Mouse (Mus musculus) midbrain, embryonic 12.5 days (tissue): ENCODE measurements around the gene Gm4131. TPM values are rescaled to one million over a fixed set of nuclear protein-coding genes. Genes with fewer than 3 reads are reported as not detected.

Source experiments
- ATAC-seq: fragments of 200-750 bp; cut with Nextera tagmentation; 2 replicates; pipeline ENCODE4 v1.8.0; 2017; ENCODE audit warnings: low read depth, moderate TSS enrichment, moderate library complexity; ENCODE audit not compliant: low FRiP score
- H3K27ac ChIP-seq: fragments of 300-500 bp; sonication (generic); replicated peaks from 2 replicates; pipeline ENCODE4 v1.5.1; 2016; ENCODE audit warnings: mild to moderate bottlenecking
- H3K27me3 ChIP-seq: fragments of 300-500 bp; sonication (generic); 2 replicates; pipeline ENCODE4 v1.6.1; 2016; ENCODE audit warnings: mild to moderate bottlenecking
- H3K36me3 ChIP-seq: fragments of 300-500 bp; sonication (generic); 2 replicates; pipeline ENCODE4 v1.6.1; 2016
- H3K4me1 ChIP-seq: fragments of 300-500 bp; sonication (generic); 2 replicates; pipeline ENCODE4 v1.6.1; 2016
- H3K4me2 ChIP-seq: fragments of 300-500 bp; sonication (generic); replicated peaks from 2 replicates; pipeline ENCODE4 v1.6.1; 2016; ENCODE audit warnings: mild to moderate bottlenecking, moderate library complexity
- H3K4me3 ChIP-seq: fragments of 300-500 bp; sonication (generic); 2 replicates; pipeline ENCODE4 v1.5.1; 2016; ENCODE audit warnings: mild to moderate bottlenecking
- H3K9ac ChIP-seq: fragments of 300-500 bp; sonication (generic); replicated peaks from 2 replicates; pipeline ENCODE4 v1.6.1; 2016; ENCODE audit warnings: mild to moderate bottlenecking, moderate library complexity
- H3K9me3 ChIP-seq: fragments of 300-500 bp; sonication (generic); 2 replicates; pipeline ENCODE4 v1.6.1; 2016; ENCODE audit warnings: mild to moderate bottlenecking
- WGBS: fragments of 180-500 bp; shearing (Covaris S2); methylation state at CpG from one replicate; pipeline ENCODE4 v1.1.7; 2016; 5-methylcytosine and 5-hydroxymethylcytosine counted together
- polyA plus RNA-seq: library from polyadenylated mRNA; unstranded; fragments of >200 nt; fragmentation: Nextera tagmentation; extraction: Ambion mirVana; gene quantifications from 2 replicates; pipeline ENCODE4 v1.2.1, GENCODE M21; 2016

Gm4131 gene
- polyA plus RNA-seq, 1 experiment from 2014 or later = not detected

DNA sequence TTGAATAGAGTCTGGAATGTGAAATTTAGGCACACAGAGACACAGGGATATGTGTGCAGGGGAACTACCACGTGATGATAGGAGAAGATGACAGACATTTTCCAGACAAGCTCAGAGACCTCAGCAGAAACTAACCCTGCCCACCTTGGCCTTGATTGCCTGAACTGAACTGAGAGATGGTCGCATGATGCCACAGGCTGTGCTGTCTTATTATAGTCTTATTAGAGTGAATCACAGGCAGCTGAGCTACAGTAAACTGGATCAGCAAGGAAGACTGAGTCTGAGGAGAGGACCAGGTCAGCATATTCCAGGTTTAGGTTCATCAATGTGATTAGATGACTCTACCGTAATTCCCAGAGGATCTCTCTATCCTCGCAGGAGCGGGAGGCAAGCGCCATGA lies 20.4 kb downstream of the Gm4131 start:
- ATAC-seq = no peak

DNA sequence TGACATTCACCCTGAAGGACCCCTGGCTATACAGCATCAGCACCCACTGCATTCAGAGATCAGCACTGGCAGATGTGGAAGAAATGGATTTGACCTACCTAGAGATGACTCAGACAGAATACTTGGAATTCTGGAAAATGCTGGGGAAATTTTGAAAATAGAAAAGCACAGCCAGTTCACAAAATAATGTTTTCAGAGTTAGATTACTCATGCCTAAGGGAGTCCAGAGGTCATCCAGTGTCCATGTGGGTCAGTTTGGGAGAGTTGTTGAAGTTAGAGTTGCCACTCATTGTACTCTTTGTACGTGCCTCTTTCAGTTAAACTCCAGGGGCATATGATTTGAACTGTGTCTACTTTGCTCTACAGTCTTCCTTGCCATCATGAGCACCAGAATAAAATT lies 25.0 kb downstream of the Gm4131 start:
- no peaks in the 10 kb centered on the region for H3K36me3 ChIP-seq
- no peak overlapping the region for H3K27ac ChIP-seq
- H3K9ac ChIP-seq = no peak overlapping the region
- H3K4me3 ChIP-seq = no peak overlapping the region
- no peak overlapping the region for H3K4me2 ChIP-seq
- 82% methylated on average over 1 of the region's 1 CpGs for WGBS
- H3K27me3 ChIP-seq = no peaks in the 10 kb centered on the region
- H3K4me1 ChIP-seq = no peaks in the 10 kb centered on the region
- no peak for ATAC-seq
- H3K9me3 ChIP-seq = no peaks in the 10 kb centered on the region

More for the DNA sequence above, 20.4 kb downstream of the Gm4131 start:
- Histone ChIP-seq H3K27ac (no peak overlapping the region), H3K4me1 (peaks cover 5% of the 10 kb centered on the region; the same call in 1 of the 2 replicates), H3K4me2 (no peak overlapping the region), H3K36me3 (no peaks in the 10 kb centered on the region), H3K9me3 (no peaks in the 10 kb centered on the region), H3K27me3 (no peaks in the 10 kb centered on the region), H3K4me3 (no peak overlapping the region), H3K9ac (no peak overlapping the region)
- 90% methylated on average over 6 of the region's 6 CpGs for WGBS

DNA sequence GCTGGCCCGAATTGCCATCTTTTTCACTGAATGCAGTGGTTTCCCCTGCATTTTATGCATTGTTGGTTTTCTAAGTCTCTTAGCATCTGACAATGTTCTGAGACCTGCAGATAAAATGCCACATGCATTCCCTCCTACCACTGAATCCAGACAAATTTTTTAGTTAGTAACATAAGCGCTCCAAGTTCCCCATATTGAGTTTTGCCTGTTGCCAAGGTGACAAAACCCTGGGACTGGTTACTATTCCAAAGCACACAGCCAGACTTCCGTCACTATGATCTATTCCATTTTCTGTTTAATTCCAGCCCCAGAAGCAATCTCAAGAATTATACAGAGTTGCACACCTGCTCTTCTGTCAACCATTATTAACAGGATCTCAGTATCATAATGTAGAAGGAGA lies 26.9 kb downstream of the Gm4131 start:
- H3K4me3 ChIP-seq = no peak overlapping the region
- no peak overlapping the region for H3K27ac ChIP-seq
- no peaks in the 10 kb centered on the region for H3K9me3 ChIP-seq
- no peak overlapping the region for H3K9ac ChIP-seq
- 76% methylated on average over 3 of the region's 3 CpGs for WGBS
- H3K4me2 ChIP-seq = no peak overlapping the region
- H3K27me3 ChIP-seq = no peaks in the 10 kb centered on the region
- no peaks in the 10 kb centered on the region for H3K36me3 ChIP-seq
- ATAC-seq = no peak
- H3K4me1 ChIP-seq = no peaks in the 10 kb centered on the region

DNA sequence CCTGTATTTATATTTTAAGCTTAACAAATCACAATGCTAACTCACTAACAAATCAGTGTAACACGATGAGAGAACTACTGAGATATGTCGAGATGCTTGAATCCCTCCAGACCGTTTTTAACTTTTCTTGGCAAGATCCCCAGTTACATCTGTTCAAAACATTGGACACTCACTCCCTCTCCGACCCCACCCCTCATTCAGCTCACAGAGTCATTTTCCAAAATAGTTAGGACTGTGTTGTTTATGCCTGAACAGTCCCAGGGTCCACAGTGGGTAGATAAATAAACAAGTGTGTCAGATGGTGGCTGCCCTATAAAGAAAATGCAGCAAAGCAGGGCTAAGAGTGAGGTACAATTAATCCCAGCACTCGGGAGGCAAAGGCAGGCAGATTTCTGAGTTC lies 29.7 kb downstream of the Gm4131 start:
- no peak overlapping the region for H3K4me3 ChIP-seq
- 81% methylated on average over 5 of the region's 5 CpGs for WGBS
- no peaks in the 10 kb centered on the region for H3K27me3 ChIP-seq
- no peak overlapping the region for H3K4me2 ChIP-seq
- no peaks in the 10 kb centered on the region for H3K36me3 ChIP-seq
- no peak overlapping the region for H3K9ac ChIP-seq
- no peaks in the 10 kb centered on the region for H3K9me3 ChIP-seq
- no peak overlapping the region for H3K27ac ChIP-seq
- H3K4me1 ChIP-seq = no peaks in the 10 kb centered on the region
- no peak for ATAC-seq

DNA sequence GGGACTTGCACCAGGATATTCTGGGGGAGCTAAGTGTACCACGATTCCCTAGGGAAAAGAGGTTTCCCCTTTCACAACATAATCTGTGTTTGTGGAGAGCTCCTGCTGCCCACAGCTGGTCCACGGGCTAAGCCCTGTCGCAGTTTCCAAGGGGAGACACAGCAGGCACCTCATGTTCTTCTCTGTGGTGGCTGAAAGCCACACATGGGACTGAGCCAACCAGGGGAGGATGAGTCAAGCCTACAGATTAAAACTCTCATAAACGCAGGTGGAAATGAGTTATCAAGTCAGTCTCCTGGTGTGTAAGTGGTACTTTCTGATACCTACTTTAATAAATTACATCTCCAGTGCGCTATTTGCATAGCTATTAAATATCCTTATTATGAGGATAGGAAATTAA lies 30.6 kb downstream of the Gm4131 start:
- Histone ChIP-seq H3K4me3 (no peak overlapping the region), H3K36me3 (no peaks in the 10 kb centered on the region)
- WGBS = 58% methylated on average over 5 of the region's 5 CpGs

DNA sequence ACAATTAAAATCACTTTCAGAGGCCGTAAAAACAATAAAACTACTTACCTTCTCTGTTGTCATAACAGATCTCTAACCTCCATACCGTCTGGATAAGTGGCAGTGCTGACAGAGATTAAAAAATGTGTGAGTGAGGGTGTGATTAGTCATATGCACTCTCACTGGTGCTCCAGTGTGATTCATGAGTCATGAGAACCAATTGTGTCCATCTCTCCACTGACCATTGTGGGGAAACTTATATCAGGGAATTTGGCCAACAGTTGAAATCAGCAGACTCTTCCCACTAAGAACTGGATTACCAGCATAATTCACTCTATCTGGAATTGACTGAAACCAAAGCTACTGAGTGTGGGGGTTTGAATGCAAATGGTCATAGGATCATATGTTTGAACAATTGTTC lies 35.8 kb downstream of the Gm4131 start:
- no peaks in the 10 kb centered on the region for H3K27me3 ChIP-seq
- no peaks in the 10 kb centered on the region for H3K4me1 ChIP-seq
- H3K36me3 ChIP-seq = no peaks in the 10 kb centered on the region
- ATAC-seq = no peak
- no peak overlapping the region for H3K27ac ChIP-seq
- H3K4me3 ChIP-seq = no peak overlapping the region
- WGBS = 83% methylated on average over 2 of the region's 2 CpGs
- no peaks in the 10 kb centered on the region for H3K9me3 ChIP-seq
- H3K4me2 ChIP-seq = no peak overlapping the region
- H3K9ac ChIP-seq = no peak overlapping the region

More for the DNA sequence above, 30.6 kb downstream of the Gm4131 start:
- no peak overlapping the region for H3K27ac ChIP-seq
- H3K9ac ChIP-seq = no peak overlapping the region
- no peaks in the 10 kb centered on the region for H3K27me3 ChIP-seq
- ATAC-seq = no peak
- no peaks in the 10 kb centered on the region for H3K4me1 ChIP-seq
- H3K9me3 ChIP-seq = no peaks in the 10 kb centered on the region
- no peak overlapping the region for H3K4me2 ChIP-seq

DNA sequence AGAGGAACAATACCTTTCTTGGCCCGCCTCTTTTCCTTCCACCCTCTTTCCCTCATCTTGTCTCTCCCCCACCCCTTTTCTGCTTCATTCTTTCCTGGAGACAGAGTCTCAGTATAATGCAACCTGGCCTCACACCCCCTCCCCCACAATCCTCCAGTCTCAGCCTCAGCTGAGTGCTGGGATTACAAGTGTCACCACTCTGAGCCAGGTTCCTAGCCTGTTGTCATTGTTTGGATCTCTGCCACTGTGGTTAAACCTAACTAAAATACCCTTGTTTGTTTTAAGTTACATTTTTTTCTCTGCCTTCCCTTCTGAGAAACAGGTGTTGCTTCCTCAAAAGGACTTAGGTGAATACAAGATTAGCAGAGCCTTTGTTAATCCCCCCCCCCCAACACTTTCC lies 53.9 kb downstream of the Gm4131 start:
- no peaks in the 10 kb centered on the region for H3K27me3 ChIP-seq
- ATAC-seq = no peak
- H3K4me2 ChIP-seq = no peak overlapping the region
- no peak overlapping the region for H3K9ac ChIP-seq
- H3K9me3 ChIP-seq = no peaks in the 10 kb centered on the region
- no peak overlapping the region for H3K4me3 ChIP-seq
- WGBS = 48% methylated on average over 1 of the region's 1 CpGs
- no peak overlapping the region for H3K27ac ChIP-seq
- H3K4me1 ChIP-seq = peaks cover 11% of the 10 kb centered on the region; the same call in 1 of the 2 replicates
- H3K36me3 ChIP-seq = no peaks in the 10 kb centered on the region

DNA sequence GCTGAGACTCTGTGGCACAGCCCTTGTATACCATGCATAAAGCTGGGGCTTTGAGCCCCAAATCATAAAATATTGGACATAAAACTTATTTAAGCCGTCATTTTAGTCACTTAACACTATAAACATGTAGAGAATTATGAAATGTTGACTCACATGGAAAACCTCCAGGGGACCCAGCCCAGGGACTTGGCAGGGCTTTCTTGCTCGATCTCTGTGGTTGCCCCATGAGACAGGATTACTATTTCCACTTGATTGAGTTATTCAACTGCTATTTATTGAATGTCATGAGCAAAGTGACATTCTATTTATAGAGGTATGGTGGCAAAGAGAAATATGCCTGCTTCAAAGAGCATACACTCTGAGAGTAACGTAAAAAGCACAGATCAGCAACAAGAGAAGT lies 57.4 kb downstream of the Gm4131 start:
- H3K4me2 ChIP-seq = no peak overlapping the region
- no peak overlapping the region for H3K9ac ChIP-seq
- H3K9me3 ChIP-seq = no peaks in the 10 kb centered on the region
- H3K36me3 ChIP-seq = no peaks in the 10 kb centered on the region
- no peaks in the 10 kb centered on the region for H3K27me3 ChIP-seq
- WGBS = 67% methylated on average over 3 of the region's 3 CpGs
- H3K4me3 ChIP-seq = no peak overlapping the region
- ATAC-seq = no peak
- no peak overlapping the region for H3K27ac ChIP-seq
- peaks cover 11% of the 10 kb centered on the region; the same call in 1 of the 2 replicates for H3K4me1 ChIP-seq

DNA sequence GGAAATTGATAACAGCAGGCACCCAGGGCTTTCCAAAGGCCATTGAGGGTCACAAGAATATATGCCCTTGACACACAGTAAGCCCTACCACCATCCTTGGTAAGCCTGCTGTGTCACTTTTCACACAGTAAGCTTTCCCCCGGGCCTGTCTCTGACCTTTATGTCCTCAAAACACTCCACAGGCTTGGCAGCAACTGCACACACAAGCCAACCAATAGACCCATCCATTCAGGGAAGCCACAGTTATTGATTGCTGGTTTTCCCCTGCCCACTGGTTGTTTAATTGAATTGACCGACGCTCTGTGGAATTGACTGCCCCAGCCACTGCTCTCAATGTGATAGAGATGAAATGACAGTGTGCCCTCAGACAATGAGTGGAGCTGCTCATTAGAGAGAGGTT lies 60.5 kb downstream of the Gm4131 start:
- H3K9me3 ChIP-seq = no peaks in the 10 kb centered on the region
- no peak overlapping the region for H3K27ac ChIP-seq
- H3K4me3 ChIP-seq = no peak overlapping the region
- ATAC-seq = no peak
- WGBS = 80% methylated on average over 3 of the region's 3 CpGs
- no peaks in the 10 kb centered on the region for H3K4me1 ChIP-seq
- H3K9ac ChIP-seq = no peak overlapping the region
- H3K27me3 ChIP-seq = no peaks in the 10 kb centered on the region
- H3K36me3 ChIP-seq = no peaks in the 10 kb centered on the region
- H3K4me2 ChIP-seq = no peak overlapping the region

DNA sequence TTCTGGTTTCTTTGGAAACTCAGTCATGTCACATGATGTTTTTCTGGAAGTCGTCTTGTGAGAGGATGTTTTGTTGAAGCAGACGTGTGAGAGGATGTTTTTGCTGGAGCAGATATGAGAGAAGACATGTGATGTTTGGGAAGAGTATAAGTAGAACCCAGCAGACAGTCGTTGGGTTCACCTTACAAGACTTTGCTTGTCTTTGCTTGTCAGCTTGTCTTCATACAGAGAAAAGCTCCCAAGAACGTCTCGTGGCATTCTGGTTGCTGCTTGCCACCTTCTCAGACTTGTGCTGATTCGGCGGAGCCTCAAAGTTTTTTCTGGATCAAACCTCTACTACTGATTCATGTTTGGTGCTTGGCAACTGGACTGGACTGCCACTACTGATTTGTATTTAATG lies 69.3 kb downstream of the Gm4131 start:
- Histone ChIP-seq H3K4me1 (no peaks in the 10 kb centered on the region), H3K9ac (no peak overlapping the region), H3K27ac (no peak overlapping the region), H3K4me3 (no peak overlapping the region), H3K9me3 (no peaks in the 10 kb centered on the region), H3K4me2 (no peak overlapping the region), H3K36me3 (no peaks in the 10 kb centered on the region), H3K27me3 (no peaks in the 10 kb centered on the region)
- ATAC-seq = no peak
- WGBS = 83% methylated on average over 7 of the region's 7 CpGs

DNA sequence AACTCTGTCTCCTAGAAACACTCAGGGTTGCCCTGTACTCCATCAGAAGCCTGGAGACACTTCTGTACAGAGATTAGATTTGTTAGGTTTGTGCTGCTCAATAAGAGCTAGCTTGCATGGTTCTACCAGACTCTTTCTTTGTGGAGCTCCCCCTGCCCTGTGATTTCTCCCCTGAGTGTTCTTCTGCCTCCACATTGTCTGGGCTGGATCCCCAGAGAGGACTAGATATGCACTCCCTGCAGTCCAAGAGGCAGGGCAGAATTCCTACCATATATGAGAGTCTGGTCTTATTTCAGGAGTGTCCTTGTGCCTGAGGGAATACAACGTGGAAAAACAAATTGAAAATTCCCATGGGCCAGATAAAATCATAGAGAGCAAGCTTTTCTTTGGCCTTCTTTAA lies 70.2 kb downstream of the Gm4131 start:
- no peak overlapping the region for H3K4me2 ChIP-seq
- H3K9me3 ChIP-seq = no peaks in the 10 kb centered on the region
- H3K27me3 ChIP-seq = no peaks in the 10 kb centered on the region
- no peak overlapping the region for H3K4me3 ChIP-seq
- H3K36me3 ChIP-seq = no peaks in the 10 kb centered on the region
- no peak for ATAC-seq
- 69% methylated on average over 1 of the region's 1 CpGs for WGBS
- H3K4me1 ChIP-seq = peaks cover 3% of the 10 kb centered on the region; the same call in 1 of the 2 replicates
- no peak overlapping the region for H3K9ac ChIP-seq
- no peak overlapping the region for H3K27ac ChIP-seq

DNA sequence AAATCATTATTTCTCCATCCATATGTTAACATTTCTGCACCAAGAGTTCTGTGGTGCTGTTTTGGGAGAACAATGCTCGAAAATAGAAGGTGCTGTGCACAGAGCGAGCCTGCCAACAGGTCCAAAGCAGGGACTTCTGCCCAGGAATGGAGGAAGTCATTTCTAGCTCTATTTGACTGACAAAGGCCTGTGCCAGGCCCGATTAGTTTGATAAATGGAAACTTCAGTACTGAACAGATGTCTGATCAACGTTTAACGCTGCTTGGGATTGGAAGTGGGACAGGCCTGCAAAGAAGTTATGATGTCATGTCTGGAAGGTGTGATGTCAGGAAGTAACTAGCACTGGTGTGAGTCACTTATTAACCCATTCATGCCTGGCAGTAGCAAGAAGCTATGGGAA lies 73.3 kb downstream of the Gm4131 start:
- Histone ChIP-seq H3K27me3 (no peaks in the 10 kb centered on the region), H3K4me3 (no peak overlapping the region)
- 89% methylated on average over 5 of the region's 5 CpGs for WGBS

DNA sequence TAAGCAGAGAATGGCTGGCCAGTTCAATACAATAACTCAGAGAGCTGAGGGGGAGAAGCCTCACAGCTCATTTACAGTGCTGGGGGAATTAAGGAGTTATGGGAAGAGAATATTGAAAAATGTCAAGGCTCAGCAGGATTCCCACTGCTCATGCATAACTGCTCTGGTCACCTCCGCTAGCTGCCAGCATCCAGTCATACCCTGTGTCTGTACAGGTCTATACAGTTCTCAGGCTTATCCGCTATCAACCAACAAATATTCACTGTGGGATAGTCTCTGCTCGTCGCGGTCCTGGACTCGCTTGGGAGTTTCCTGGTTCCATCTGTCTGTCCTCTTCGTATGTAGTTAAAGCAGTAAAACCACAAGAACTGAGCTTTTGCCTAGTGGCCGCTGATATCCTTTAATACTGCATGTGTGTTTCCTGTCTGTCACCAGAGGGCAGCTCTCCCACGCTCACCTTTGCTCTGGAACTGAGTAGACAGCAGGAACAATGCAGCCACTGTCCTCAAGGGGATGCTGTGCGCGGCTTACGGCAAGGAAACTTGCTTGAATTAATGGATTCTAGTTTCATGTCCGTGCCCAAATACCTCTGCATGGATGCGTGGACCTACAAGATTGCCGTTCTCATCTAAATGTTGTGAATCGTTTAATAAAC lies 74.4 kb downstream of the Gm4131 start:
- WGBS = 36% methylated on average over 16 of the region's 16 CpGs
- ATAC-seq = 0 out of 2 replicates have a peak, but pooled peaks have one; percentile 49
- Histone ChIP-seq H3K9ac (no peak overlapping the region), H3K4me3 (no peak overlapping the region), H3K36me3 (no peaks in the 10 kb centered on the region), H3K27ac (no peak overlapping the region), H3K9me3 (no peaks in the 10 kb centered on the region), H3K4me1 (peaks cover 3% of the 10 kb centered on the region; the same call in 1 of the 2 replicates), H3K4me2 (no peak overlapping the region), H3K27me3 (no peaks in the 10 kb centered on the region)

More for the DNA sequence above, 73.3 kb downstream of the Gm4131 start:
- H3K36me3 ChIP-seq = no peaks in the 10 kb centered on the region
- H3K9ac ChIP-seq = no peak overlapping the region
- H3K9me3 ChIP-seq = no peaks in the 10 kb centered on the region
- H3K4me1 ChIP-seq = peaks cover 3% of the 10 kb centered on the region; the same call in 1 of the 2 replicates
- no peak overlapping the region for H3K27ac ChIP-seq
- no peak for ATAC-seq
- H3K4me2 ChIP-seq = no peak overlapping the region
